Mouse (Mus musculus): ENCODE measurements around the gene Cnot3. TPM values are rescaled to one million over a fixed set of nuclear protein-coding genes. Genes with fewer than 3 reads are reported as not detected.
"Not testable (repeated sequence)": the region's sequence is repeated elsewhere in the genome, so short reads cannot be mapped to it uniquely, and the experiment has no call there.

Cnot3 gene
- total RNA-seq, 2 experiments from 2014 or later = 36.4 to 40.0 TPM

GRCm38 (mm10) chr7:3692987-3693808 is 48.1 kb downstream of the Cnot3 start, which contains the start of gene Mboat7:
Mboat7 (minus strand) TSS chr7:3693523.
- peak; percentile 98 for DNase-seq
- intact Hi-C loops (cut with DNase I) = loop anchor here (2.0 to 10.0 kb wide), 4 partner anchors 18 to 444 kb away; partner anchors contain the start of genes Cnot3 and Leng8

GRCm38 (mm10) chr7:3693809-3694075 is 48.7 kb downstream of the Cnot3 start:
- no peak for DNase-seq
- intact Hi-C loops (cut with DNase I) = loop anchor here (2.0 to 10.0 kb wide), 4 partner anchors 19 to 444 kb away; partner anchors contain the start of genes Cnot3 and Leng8

- peak; percentile 80 to 84 for DNase-seq
- intact Hi-C loops (cut with DNase I) = loop anchor here (5.0 to 10.0 kb wide), 3 partner anchors 47 to 443 kb away; partner anchors contain the start of genes Cnot3 and Leng8
These were observed 49.2 kb downstream of the Cnot3 start for GRCm38 (mm10) chr7:3694076-3694948.

GRCm38 (mm10) chr7:3694949-3695305 is 49.9 kb downstream of the Cnot3 start:
- intact Hi-C loops (cut with DNase I) = loop anchor here (5.0 to 10.0 kb wide), 3 partner anchors 48 to 442 kb away; partner anchors contain the start of genes Cnot3 and Leng8
- peak in 1 of 2 experiments; percentile 46 for DNase-seq

- intact Hi-C loops (cut with DNase I) = loop anchor here (10.0 kb wide), 1 partner anchor 394 kb away; no protein-coding TSS in a partner anchor
- no peak for DNase-seq
These were observed 53.4 kb downstream of the Cnot3 start for GRCm38 (mm10) chr7:3698471-3698870.

- DNase-seq = no peak
- intact Hi-C loops (cut with DNase I) = loop anchor here (5.0 kb wide), 1 partner anchor 36 kb away; the partner anchor contains the start of gene Leng1
These were observed 58.2 kb downstream of the Cnot3 start for GRCm38 (mm10) chr7:3703148-3703878.

- DNase-seq = peak; percentile 98
- intact Hi-C loops (cut with DNase I) = loop anchor here (5.0 kb wide), 1 partner anchor 37 kb away; the partner anchor contains the start of gene Leng1
These were observed 58.9 kb downstream of the Cnot3 start, which contains the start of gene Rps9 for GRCm38 (mm10) chr7:3703879-3704441. Rps9 (plus strand) TSS chr7:3703993.

GRCm38 (mm10) chr7:3704475-3704874 is 59.4 kb downstream of the Cnot3 start:
- no peak for DNase-seq
- intact Hi-C loops (cut with DNase I) = loop anchor here (5.0 kb wide), 1 partner anchor 37 kb away; the partner anchor contains the start of gene Leng1

- intact Hi-C loops (cut with DNase I); DNase-seq: not testable (repeated sequence)
These were observed 60.4 kb downstream of the Cnot3 start for GRCm38 (mm10) chr7:3705461-3705860.

GRCm38 (mm10) chr7:3705911-3706310 is 60.8 kb downstream of the Cnot3 start:
- DNase-seq = no peak
- intact Hi-C loops (cut with DNase I) = no loop called here

GRCm38 (mm10) chr7:3706343-3706934 is 61.4 kb downstream of the Cnot3 start:
- no peak for DNase-seq
- intact Hi-C loops (cut with DNase I) = no loop called here

- DNase-seq = peak in 1 of 2 experiments; percentile 18
- intact Hi-C loops (cut with DNase I) = no loop called here
These were observed 62.0 kb downstream of the Cnot3 start for GRCm38 (mm10) chr7:3707027-3707426.

GRCm38 (mm10) chr7:3707568-3708413 is 62.7 kb downstream of the Cnot3 start:
- intact Hi-C loops (cut with DNase I) = no loop called here
- DNase-seq = no peak

- intact Hi-C loops (cut with DNase I); DNase-seq: not testable (repeated sequence)
These were observed 63.4 kb downstream of the Cnot3 start for GRCm38 (mm10) chr7:3708447-3708980.

- DNase-seq = no peak
- intact Hi-C loops (cut with DNase I) = no loop called here
These were observed 63.9 kb downstream of the Cnot3 start for GRCm38 (mm10) chr7:3709000-3709399.

Data from heart, postnatal 10 days (tissue).